Mouse (Mus musculus): ENCODE results near the gene Yipf1.

- TF ChIP-seq CTCF (conservative IDR thresholded peaks at IDR 0.05; ENCODE audit: insufficient read depth, insufficient read length, low read depth, low read length) (no peak), POLR2A (IDR thresholded peaks at IDR 0.05; ENCODE audit: low read depth, low read length) (no peak)
These were observed 21.9 kb upstream of the Yipf1 start for GRCm38 (mm10) chr4:107292273-107292662.

All from kidney, adult 2 months (tissue).